Mouse (Mus musculus) fibroblast of lung, adult 2 months (primary cell): ENCODE results near the gene Cyp11a1.

Experiments used
- DNase-seq: peaks from one replicate; pipeline ENCODE4 v3.0.0-alpha.2; 2011; ENCODE audit warnings: low read depth

Cyp11a1 gene

GRCm38 (mm10) chr9:58005753-58006461 is at the start of gene Cyp11a1:
TSS of gene Cyp11a1 (plus strand) at chr9:58006411.
- DNase-seq: no peak

GRCm38 (mm10) chr9:57956838-57957236 is 49.4 kb upstream of the Cyp11a1 start:
- DNase-seq: no peak

GRCm38 (mm10) chr9:57958615-57959014 is 47.6 kb upstream of the Cyp11a1 start:
- no peak for DNase-seq

GRCm38 (mm10) chr9:57959399-57959798 is 46.8 kb upstream of the Cyp11a1 start:
- DNase-seq: no peak

- DNase-seq: no peak
These were observed 46.0 kb upstream of the Cyp11a1 start for GRCm38 (mm10) chr9:57959886-57960866.

GRCm38 (mm10) chr9:57961226-57961625 is 45.0 kb upstream of the Cyp11a1 start:
- DNase-seq: no peak

- DNase-seq: no peak
These were observed 44.1 kb upstream of the Cyp11a1 start for GRCm38 (mm10) chr9:57961863-57962778.

GRCm38 (mm10) chr9:57963249-57963997 is 42.8 kb upstream of the Cyp11a1 start:
- DNase-seq: no peak

- no peak for DNase-seq
These were observed 42.2 kb upstream of the Cyp11a1 start for GRCm38 (mm10) chr9:57963998-57964395.

GRCm38 (mm10) chr9:57964528-57965250 is 41.5 kb upstream of the Cyp11a1 start:
- no peak for DNase-seq

- DNase-seq: no peak
These were observed 40.7 kb upstream of the Cyp11a1 start for GRCm38 (mm10) chr9:57965281-57966185.

- no peak for DNase-seq
These were observed 38.8 kb upstream of the Cyp11a1 start for GRCm38 (mm10) chr9:57967237-57967960.

- no peak for DNase-seq
These were observed 37.9 kb upstream of the Cyp11a1 start for GRCm38 (mm10) chr9:57968166-57968771.

GRCm38 (mm10) chr9:57968783-57969542 is 37.2 kb upstream of the Cyp11a1 start:
- DNase-seq: no peak

GRCm38 (mm10) chr9:57969736-57970495 is 36.3 kb upstream of the Cyp11a1 start:
- DNase-seq: no peak

GRCm38 (mm10) chr9:57971413-57971812 is 34.8 kb upstream of the Cyp11a1 start:
- DNase-seq: no peak

- no peak for DNase-seq
These were observed 34.0 kb upstream of the Cyp11a1 start for GRCm38 (mm10) chr9:57972141-57972591.
